Mouse (Mus musculus) neural tube, embryonic 15.5 days (tissue): ENCODE results near the gene Gpr165. TPM values are rescaled to one million over a fixed set of nuclear protein-coding genes. Genes with fewer than 3 reads are reported as not detected.

Experiments used
- ATAC-seq: fragments of 200-750 bp; cut with Nextera tagmentation; 2 replicates; pipeline ENCODE4 v1.8.0; 2017; ENCODE audit warnings: mild to moderate bottlenecking, moderate TSS enrichment, moderate library complexity; ENCODE audit not compliant: low FRiP score
- H3K27ac ChIP-seq: fragments of 300-500 bp; sonication (generic); replicated peaks from 2 replicates; pipeline ENCODE4 v1.5.1; 2015; ENCODE audit warnings: mild to moderate bottlenecking, inconsistent platforms
- H3K27me3 ChIP-seq: fragments of 300-500 bp; sonication (generic); replicated peaks from 2 replicates; pipeline ENCODE4 v1.6.1; 2015; ENCODE audit warnings: inconsistent platforms
- H3K36me3 ChIP-seq: fragments of 300-500 bp; sonication (generic); 2 replicates; pipeline ENCODE4 v1.6.1; 2015; ENCODE audit warnings: inconsistent platforms
- H3K4me1 ChIP-seq: fragments of 300-500 bp; sonication (generic); 2 replicates; pipeline ENCODE4 v1.6.1; 2015; ENCODE audit warnings: inconsistent platforms
- H3K4me2 ChIP-seq: fragments of 300-500 bp; sonication (generic); 2 replicates; pipeline ENCODE4 v1.6.1; 2015; ENCODE audit warnings: inconsistent platforms, mild to moderate bottlenecking, moderate library complexity
- H3K4me3 ChIP-seq: fragments of 300-500 bp; sonication (generic); replicated peaks from 2 replicates; pipeline ENCODE4 v1.5.1; 2015; ENCODE audit warnings: mild to moderate bottlenecking, inconsistent platforms
- H3K9ac ChIP-seq: fragments of 300-500 bp; sonication (generic); replicated peaks from 2 replicates; pipeline ENCODE4 v1.6.1; 2015; ENCODE audit warnings: mild to moderate bottlenecking, inconsistent platforms
- H3K9me3 ChIP-seq: fragments of 300-500 bp; sonication (generic); replicated peaks from 2 replicates; pipeline ENCODE4 v1.6.1; 2016; ENCODE audit warnings: inconsistent platforms
- WGBS: fragments of 180-500 bp; shearing (Covaris S2); methylation state at CpG from one replicate; pipeline ENCODE4 v1.1.7; 2015; ENCODE audit warnings: mixed read lengths; 5-methylcytosine and 5-hydroxymethylcytosine counted together
- polyA plus RNA-seq: library from polyadenylated mRNA; unstranded; fragments of >200 nt; fragmentation: Nextera tagmentation; extraction: Ambion mirVana; gene quantifications from 2 replicates; pipeline ENCODE4 v1.2.1, GENCODE M21; 2015

Gene Gpr165
- polyA plus RNA-seq = 6.4 and 7.5 TPM in 2 replicates

- ATAC-seq = peak; percentile 99
- peak within 1 kb of the TSS; percentile 48 for H3K9ac ChIP-seq
- no peaks in the 10 kb centered on the region for H3K4me1 ChIP-seq
- WGBS = 20% methylated on average over 16 of the region's 16 CpGs
- peak within 1 kb of the TSS; percentile 44 for H3K4me3 ChIP-seq
- H3K9me3 ChIP-seq = no peaks in the 10 kb centered on the region
- peak within 1 kb of the TSS; percentile 64 for H3K27ac ChIP-seq
- H3K4me2 ChIP-seq = peak within 1 kb of the TSS; percentile 58
- H3K27me3 ChIP-seq = no peaks in the 10 kb centered on the region
- H3K36me3 ChIP-seq = no peaks in the 10 kb centered on the region
Observed at GRCm38 (mm10) chrX:96712907-96713774, at the start of gene Gpr165. Gene Gpr165 (plus strand): TSS chrX:96713441.

- Histone ChIP-seq H3K9ac (no peak overlapping the region), H3K9me3 (no peaks in the 10 kb centered on the region), H3K27ac (no peak overlapping the region), H3K27me3 (no peaks in the 10 kb centered on the region), H3K4me3 (no peak overlapping the region), H3K4me1 (no peaks in the 10 kb centered on the region), H3K36me3 (no peaks in the 10 kb centered on the region), H3K4me2 (no peak overlapping the region)
- ATAC-seq = no peak
- 70% methylated on average over 1 of the region's 1 CpGs for WGBS
Observed at GRCm38 (mm10) chrX:96674871-96675270, 38.4 kb upstream of the Gpr165 start.
